Mouse (Mus musculus): ENCODE measurements around the gene Ripk4. TPM values are rescaled to one million over a fixed set of nuclear protein-coding genes. Genes with fewer than 3 reads are reported as not detected.

Gene Ripk4
- polyA plus RNA-seq, 1 experiment = 24.0 TPM

DNA sequence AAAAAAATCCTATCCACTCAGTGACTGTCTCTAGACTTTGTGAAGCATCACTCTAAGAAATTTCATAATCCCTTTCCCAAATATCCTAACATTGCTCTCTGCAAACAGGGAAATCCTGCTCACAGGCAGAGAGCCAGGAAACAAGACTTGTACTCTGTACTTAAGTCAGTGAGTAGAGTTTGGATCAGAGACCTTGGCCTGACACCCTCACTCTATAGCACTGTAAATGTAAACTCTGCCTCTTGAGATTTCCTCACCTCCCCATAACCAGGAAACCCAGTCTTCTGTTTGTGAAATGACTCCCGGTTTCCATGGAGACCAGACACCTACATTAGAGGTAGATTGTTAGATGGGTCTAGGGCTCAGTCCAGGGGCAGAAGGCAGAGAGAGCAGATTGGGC is 33.3 kb downstream of the Ripk4 start:
- Histone ChIP-seq H3K4me3 (ENCODE audit: low read depth, low read length) (no peak overlapping the region), H3K4me1 (ENCODE audit: control insufficient read depth, insufficient read depth, low read length) (peaks cover 4% of the 10 kb centered on the region), H3K27me3 (ENCODE audit: control insufficient read depth, insufficient read depth, low read length, poor library complexity, severe bottlenecking) (no peaks in the 10 kb centered on the region), H3K9me3 (replicated peaks; ENCODE audit: control insufficient read depth, insufficient read depth, low read length, poor library complexity, severe bottlenecking) (no peaks in the 10 kb centered on the region), H3K36me3 (ENCODE audit: control insufficient read depth, insufficient read depth, low read length, poor library complexity, severe bottlenecking) (no peaks in the 10 kb centered on the region), H3K27ac (ENCODE audit: insufficient read depth, low read length) (no peak overlapping the region), H3K9ac (ENCODE audit: low read depth, poor library complexity, severe bottlenecking) (no peak overlapping the region)
- TF ChIP-seq EP300 (IDR thresholded peaks at IDR 0.05; ENCODE audit: insufficient read depth, low read depth, low read length) (no peak), POLR2A (IDR thresholded peaks at IDR 0.05; ENCODE audit: insufficient read depth, low read length) (no peak), CTCF (IDR thresholded peaks at IDR 0.05; ENCODE audit: low read depth, low read length) (no peak)

DNA sequence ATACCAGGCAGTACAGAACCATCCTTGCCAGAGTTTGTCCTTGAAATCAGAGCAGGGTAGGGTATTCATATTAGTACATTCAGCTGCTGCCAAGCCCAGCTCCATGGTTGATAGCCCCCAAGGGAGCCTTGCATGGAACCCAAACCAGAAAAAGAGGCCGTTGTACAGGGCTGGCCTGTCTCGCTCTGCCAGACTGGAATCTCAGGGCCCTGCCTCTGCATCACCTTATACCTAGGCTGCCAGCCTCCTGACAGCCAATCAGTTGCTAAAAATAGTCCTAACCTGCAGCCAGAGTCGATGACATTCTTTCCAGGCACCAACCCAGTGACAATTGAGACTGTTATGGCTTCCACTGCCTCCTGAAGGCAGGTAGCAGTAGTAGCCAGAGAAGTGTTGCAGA is 37.2 kb downstream of the Ripk4 start:
- no peaks in the 10 kb centered on the region for H3K4me1 ChIP-seq (ENCODE audit: control insufficient read depth, insufficient read depth, low read length)

DNA sequence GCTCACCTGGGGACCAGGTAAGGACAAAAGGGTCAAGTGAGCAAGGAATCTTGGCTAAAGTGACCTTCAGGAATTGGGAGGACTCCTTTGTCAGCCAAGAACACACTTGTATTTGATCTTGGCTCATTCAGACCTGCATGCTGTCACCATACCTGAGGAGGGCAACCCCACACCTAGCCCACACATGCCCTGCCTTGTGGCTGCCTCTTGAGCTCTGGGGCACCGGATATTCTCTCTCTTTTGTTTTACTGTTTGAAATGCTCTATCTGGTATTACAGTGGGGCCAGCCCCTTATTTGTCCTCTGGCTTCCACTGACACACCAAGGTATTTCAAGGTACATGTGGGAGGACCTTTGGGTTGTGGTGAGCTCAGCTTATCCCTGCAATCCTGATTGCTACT is 43.5 kb downstream of the Ripk4 start:
- no peaks in the 10 kb centered on the region for H3K9me3 ChIP-seq (replicated peaks; ENCODE audit: control insufficient read depth, insufficient read depth, low read length, poor library complexity, severe bottlenecking)
- H3K27me3 ChIP-seq (ENCODE audit: control insufficient read depth, insufficient read depth, low read length, poor library complexity, severe bottlenecking) = no peaks in the 10 kb centered on the region
- H3K9ac ChIP-seq (ENCODE audit: low read depth, poor library complexity, severe bottlenecking) = no peak overlapping the region
- H3K36me3 ChIP-seq (ENCODE audit: control insufficient read depth, insufficient read depth, low read length, poor library complexity, severe bottlenecking) = no peaks in the 10 kb centered on the region
- H3K4me3 ChIP-seq (ENCODE audit: low read depth, low read length) = no peak overlapping the region
- TF ChIP-seq EP300 (IDR thresholded peaks at IDR 0.05; ENCODE audit: insufficient read depth, low read depth, low read length) (no peak), CTCF (IDR thresholded peaks at IDR 0.05; ENCODE audit: low read depth, low read length) (no peak), POLR2A (IDR thresholded peaks at IDR 0.05; ENCODE audit: insufficient read depth, low read length) (no peak)
- H3K27ac ChIP-seq (ENCODE audit: insufficient read depth, low read length) = no peak overlapping the region
- H3K4me1 ChIP-seq (ENCODE audit: control insufficient read depth, insufficient read depth, low read length) = peaks cover 3% of the 10 kb centered on the region

More for the DNA sequence above, 37.2 kb downstream of the Ripk4 start:
- Histone ChIP-seq H3K36me3 (ENCODE audit: control insufficient read depth, insufficient read depth, low read length, poor library complexity, severe bottlenecking) (no peaks in the 10 kb centered on the region), H3K27me3 (ENCODE audit: control insufficient read depth, insufficient read depth, low read length, poor library complexity, severe bottlenecking) (no peaks in the 10 kb centered on the region), H3K27ac (ENCODE audit: insufficient read depth, low read length) (no peak overlapping the region), H3K4me3 (ENCODE audit: low read depth, low read length) (no peak overlapping the region), H3K9me3 (replicated peaks; ENCODE audit: control insufficient read depth, insufficient read depth, low read length, poor library complexity, severe bottlenecking) (no peaks in the 10 kb centered on the region), H3K9ac (ENCODE audit: low read depth, poor library complexity, severe bottlenecking) (no peak overlapping the region)
- TF ChIP-seq CTCF (IDR thresholded peaks at IDR 0.05; ENCODE audit: low read depth, low read length) = no peak
- no peak for TF ChIP-seq EP300 (IDR thresholded peaks at IDR 0.05; ENCODE audit: insufficient read depth, low read depth, low read length)
- TF ChIP-seq POLR2A (IDR thresholded peaks at IDR 0.05; ENCODE audit: insufficient read depth, low read length) = no peak

DNA sequence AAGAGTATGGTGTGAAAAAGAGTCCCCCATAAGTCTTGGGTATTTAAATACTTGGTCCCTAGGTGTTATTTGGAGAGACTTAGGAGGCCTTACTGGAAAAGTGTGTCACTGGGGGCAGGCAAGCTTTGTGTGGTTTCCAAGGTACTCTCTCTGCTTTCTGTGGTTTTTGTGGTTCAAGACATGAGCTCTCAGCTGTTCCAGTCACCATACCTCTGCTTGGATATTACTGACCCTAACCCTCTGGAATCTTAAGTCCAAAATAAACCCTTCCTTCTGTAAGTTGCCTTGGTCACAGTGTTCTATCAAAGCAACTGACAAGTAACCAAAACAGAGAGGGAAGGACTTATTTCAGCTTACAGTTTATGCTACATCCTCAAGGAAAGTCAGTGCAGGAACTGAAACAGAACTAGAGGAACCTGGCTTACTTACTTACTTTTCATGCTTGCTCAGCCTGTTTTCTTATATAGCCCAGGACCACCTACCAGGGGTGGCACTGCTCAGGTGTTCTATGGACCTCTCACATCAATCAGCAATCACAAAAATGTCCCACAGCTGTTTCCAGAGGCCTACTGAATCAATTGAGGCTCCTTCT is 44.1 kb downstream of the Ripk4 start:
- Histone ChIP-seq H3K9me3 (replicated peaks; ENCODE audit: control insufficient read depth, insufficient read depth, low read length, poor library complexity, severe bottlenecking) (no peaks in the 10 kb centered on the region), H3K4me3 (ENCODE audit: low read depth, low read length) (no peak overlapping the region), H3K4me1 (ENCODE audit: control insufficient read depth, insufficient read depth, low read length) (peaks cover 3% of the 10 kb centered on the region), H3K27me3 (ENCODE audit: control insufficient read depth, insufficient read depth, low read length, poor library complexity, severe bottlenecking) (no peaks in the 10 kb centered on the region), H3K9ac (ENCODE audit: low read depth, poor library complexity, severe bottlenecking) (no peak overlapping the region), H3K36me3 (ENCODE audit: control insufficient read depth, insufficient read depth, low read length, poor library complexity, severe bottlenecking) (no peaks in the 10 kb centered on the region), H3K27ac (ENCODE audit: insufficient read depth, low read length) (no peak overlapping the region)
- TF ChIP-seq POLR2A (IDR thresholded peaks at IDR 0.05; ENCODE audit: insufficient read depth, low read length) (no peak), EP300 (IDR thresholded peaks at IDR 0.05; ENCODE audit: insufficient read depth, low read depth, low read length) (no peak), CTCF (IDR thresholded peaks at IDR 0.05; ENCODE audit: low read depth, low read length) (no peak)

DNA sequence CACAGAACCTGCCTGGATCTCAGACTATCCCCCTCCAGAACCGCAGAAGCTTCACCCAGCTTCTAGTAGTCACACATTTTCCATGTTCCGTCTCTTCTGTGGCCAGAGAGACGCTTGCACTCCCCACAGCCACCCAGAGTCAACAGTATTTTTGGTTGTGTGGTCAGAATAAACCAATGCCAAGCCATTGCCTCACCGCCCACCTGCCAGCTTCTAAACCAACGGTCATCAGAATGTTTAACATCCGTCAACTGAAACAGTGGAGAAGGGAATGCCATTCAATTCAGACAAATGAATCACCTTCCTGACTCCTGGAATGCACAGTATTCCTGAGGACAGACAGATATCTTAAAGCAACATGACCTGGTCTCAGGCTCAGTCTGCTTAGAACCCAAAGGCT is 47.0 kb downstream of the Ripk4 start:
- H3K4me3 ChIP-seq (ENCODE audit: low read depth, low read length) = no peak overlapping the region
- peaks cover 3% of the 10 kb centered on the region for H3K4me1 ChIP-seq (ENCODE audit: control insufficient read depth, insufficient read depth, low read length)
- H3K9ac ChIP-seq (ENCODE audit: low read depth, poor library complexity, severe bottlenecking) = no peak overlapping the region
- TF ChIP-seq EP300 (IDR thresholded peaks at IDR 0.05; ENCODE audit: insufficient read depth, low read depth, low read length) (no peak), CTCF (IDR thresholded peaks at IDR 0.05; ENCODE audit: low read depth, low read length) (no peak), POLR2A (IDR thresholded peaks at IDR 0.05; ENCODE audit: insufficient read depth, low read length) (no peak)
- H3K27me3 ChIP-seq (ENCODE audit: control insufficient read depth, insufficient read depth, low read length, poor library complexity, severe bottlenecking) = no peaks in the 10 kb centered on the region
- no peaks in the 10 kb centered on the region for H3K36me3 ChIP-seq (ENCODE audit: control insufficient read depth, insufficient read depth, low read length, poor library complexity, severe bottlenecking)
- no peaks in the 10 kb centered on the region for H3K9me3 ChIP-seq (replicated peaks; ENCODE audit: control insufficient read depth, insufficient read depth, low read length, poor library complexity, severe bottlenecking)
- H3K27ac ChIP-seq (ENCODE audit: insufficient read depth, low read length) = no peak overlapping the region

DNA sequence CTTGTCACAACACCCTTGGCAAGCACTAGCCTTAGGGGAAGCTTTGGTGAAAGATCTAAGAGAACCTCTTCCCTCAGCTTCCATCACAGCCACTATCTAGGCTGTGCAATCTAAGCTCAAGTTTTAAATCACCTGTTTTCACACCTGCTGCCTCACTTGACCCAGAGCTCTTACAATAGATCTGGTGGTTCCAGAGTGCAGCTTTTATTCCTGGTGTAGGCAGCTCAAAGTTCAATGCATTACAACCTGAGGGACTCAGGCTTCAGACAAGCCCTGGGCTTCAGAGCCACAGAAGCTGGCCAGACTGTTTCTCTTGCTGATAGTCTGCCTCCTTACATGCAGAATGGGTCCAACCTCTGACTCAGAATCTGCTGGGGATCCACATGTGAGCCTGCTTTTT is 51.5 kb downstream of the Ripk4 start:
- Histone ChIP-seq H3K4me1 (ENCODE audit: control insufficient read depth, insufficient read depth, low read length) (no peaks in the 10 kb centered on the region), H3K36me3 (ENCODE audit: control insufficient read depth, insufficient read depth, low read length, poor library complexity, severe bottlenecking) (no peaks in the 10 kb centered on the region)
- TF ChIP-seq EP300 (IDR thresholded peaks at IDR 0.05; ENCODE audit: insufficient read depth, low read depth, low read length) (no peak), POLR2A (IDR thresholded peaks at IDR 0.05; ENCODE audit: insufficient read depth, low read length) (no peak), CTCF (IDR thresholded peaks at IDR 0.05; ENCODE audit: low read depth, low read length) (no peak)

More for the DNA sequence above, 51.5 kb downstream of the Ripk4 start:
- H3K27me3 ChIP-seq (ENCODE audit: control insufficient read depth, insufficient read depth, low read length, poor library complexity, severe bottlenecking) = no peaks in the 10 kb centered on the region
- H3K9me3 ChIP-seq (replicated peaks; ENCODE audit: control insufficient read depth, insufficient read depth, low read length, poor library complexity, severe bottlenecking) = no peaks in the 10 kb centered on the region
- H3K9ac ChIP-seq (ENCODE audit: low read depth, poor library complexity, severe bottlenecking) = no peak overlapping the region
- H3K4me3 ChIP-seq (ENCODE audit: low read depth, low read length) = no peak overlapping the region
- H3K27ac ChIP-seq (ENCODE audit: insufficient read depth, low read length) = no peak overlapping the region

All from ES-Bruce4 (cell line).